Mouse (Mus musculus): ENCODE results near the gene Rps9. TPM values are rescaled to one million over a fixed set of nuclear protein-coding genes. Genes with fewer than 3 reads are reported as not detected.
A peak's percentile ranks its signal among the peaks of the same experiment; 100 is the strongest.

The Rps9 gene
- 1,000 to 10,000 TPM; 1,002 to 1,021 TPM for total RNA-seq (2021)
- long read RNA-seq, experiment 1, transcript Rps9-201 (5 exons, 751 nt), result major isoform, 603 of 691 reads
- long read RNA-seq, experiment 1, transcript Rps9-204 (4 exons, 914 nt), result minor isoform, 42 of 691 reads
- long read RNA-seq, experiment 1, partial matches to known transcripts, result 24 of 691 reads
- long read RNA-seq, experiment 1, other reads (novel, unspliced or antisense), result 21 of 691 reads
- long read RNA-seq, experiment 2, transcript Rps9-204 (4 exons, 914 nt), result minor isoform, 11 of 280 reads
- long read RNA-seq, experiment 2, transcript Rps9-201 (5 exons, 751 nt), result major isoform, 243 of 280 reads
- long read RNA-seq, experiment 2, partial matches to known transcripts, result 24 of 280 reads
- long read RNA-seq, experiment 2, other reads (novel, unspliced or antisense), result 1 of 280 reads

DNA sequence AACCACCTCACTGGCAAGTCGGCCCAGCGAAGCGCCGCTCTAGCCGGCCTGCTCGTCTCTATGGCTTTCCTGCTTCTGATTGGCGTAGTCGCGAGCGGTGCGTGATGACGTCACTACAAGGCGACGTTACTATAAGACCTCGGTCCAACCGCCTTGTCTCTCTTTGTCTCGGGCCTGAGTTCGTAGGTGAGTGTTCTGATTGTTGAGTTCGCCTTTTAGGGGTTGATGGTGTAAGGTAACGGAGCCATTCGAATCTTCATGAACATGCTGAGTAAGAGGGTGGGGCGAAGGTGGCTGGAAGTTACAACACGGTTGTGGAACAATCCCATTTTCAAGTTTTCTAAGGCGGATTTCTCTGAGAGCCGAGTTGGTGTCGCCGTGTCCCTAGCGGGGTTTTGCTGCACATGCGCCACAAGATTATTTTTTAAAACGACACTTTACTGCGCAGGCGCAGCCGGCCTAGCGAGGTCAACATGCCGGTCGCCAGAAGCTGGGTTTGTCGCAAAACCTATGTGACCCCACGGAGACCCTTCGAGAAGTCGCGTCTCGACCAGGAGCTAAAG lies at the start of gene Rps9:
TSS of gene Rps9 (plus strand) at position 115 of the 563 bp plus-strand sequence.
- DNase-seq, result peak; percentile 96

DNA sequence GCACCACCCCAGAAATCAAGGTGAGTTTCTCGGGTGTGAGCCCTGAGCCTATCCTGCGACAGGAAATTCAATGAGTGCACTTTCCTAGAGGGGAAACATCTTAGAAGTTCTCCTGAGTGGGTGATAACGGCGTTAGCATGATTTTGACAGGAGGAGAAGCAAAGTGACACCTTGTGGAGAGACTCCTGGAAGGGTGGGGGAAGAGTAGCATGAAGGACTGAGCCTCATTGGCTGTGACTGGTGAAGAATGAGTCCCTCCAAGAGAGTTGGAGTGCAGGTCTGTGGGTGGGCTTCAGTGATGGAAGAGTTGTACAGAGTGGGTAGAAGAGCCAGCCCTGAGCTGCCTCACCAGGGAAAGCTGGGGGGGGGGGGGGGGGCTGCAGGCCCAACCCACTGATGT lies 46.8 kb upstream of the Rps9 start:
- no peak for DNase-seq

DNA sequence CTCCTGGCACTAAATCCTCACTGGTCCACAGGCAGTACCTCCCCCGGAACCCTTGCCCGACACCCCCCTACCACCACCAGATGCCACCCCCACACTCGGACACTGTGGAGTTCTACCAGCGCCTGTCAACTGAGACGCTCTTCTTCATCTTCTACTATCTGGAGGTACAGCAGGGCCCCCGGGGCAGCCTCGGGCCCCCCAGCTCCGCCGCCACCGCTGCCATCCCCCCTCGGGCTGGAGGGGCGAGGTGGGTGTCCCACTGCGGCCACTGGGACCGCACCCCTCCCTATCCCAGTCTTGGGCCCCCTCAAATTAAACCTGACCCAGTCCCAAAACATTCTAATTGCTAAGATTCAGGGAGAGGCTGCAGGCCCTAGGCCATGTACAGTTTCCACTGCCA lies 45.2 kb upstream of the Rps9 start:
- no peak for DNase-seq

DNA sequence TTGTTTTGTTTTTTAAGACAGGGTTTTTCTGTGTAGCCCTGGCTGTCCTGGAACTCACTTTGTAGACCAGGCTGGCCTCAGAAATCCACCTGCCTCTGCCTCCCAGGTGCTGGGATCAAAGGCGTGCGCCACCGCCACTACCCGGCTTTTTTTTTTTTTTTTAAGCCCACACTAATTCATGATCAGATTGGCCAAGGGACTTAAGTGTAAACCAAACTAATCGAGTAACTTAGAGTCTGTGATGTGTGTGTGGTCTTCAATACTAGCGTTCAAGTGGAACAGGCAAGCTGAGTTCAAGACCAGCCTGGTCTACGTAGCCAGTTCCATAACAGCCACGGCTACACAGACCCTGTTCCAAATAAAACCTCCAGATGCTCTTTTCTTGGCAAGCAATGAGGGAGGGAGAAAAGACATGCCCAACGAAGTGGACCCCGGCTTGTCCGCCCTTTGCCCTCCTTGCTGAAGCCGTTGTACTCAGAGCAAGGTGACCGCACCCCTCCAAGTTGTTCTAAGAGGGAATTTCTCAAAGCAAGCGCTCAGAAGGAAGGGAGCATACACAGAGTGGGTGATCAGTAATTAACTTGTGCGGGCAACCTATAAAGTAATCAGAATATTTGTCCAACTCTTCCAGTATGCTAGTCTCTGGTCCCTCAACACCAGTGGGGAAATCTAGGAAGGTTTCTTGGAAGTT lies 39.1 kb upstream of the Rps9 start:
- peak in 1 of 2 experiments; percentile 31 for DNase-seq

DNA sequence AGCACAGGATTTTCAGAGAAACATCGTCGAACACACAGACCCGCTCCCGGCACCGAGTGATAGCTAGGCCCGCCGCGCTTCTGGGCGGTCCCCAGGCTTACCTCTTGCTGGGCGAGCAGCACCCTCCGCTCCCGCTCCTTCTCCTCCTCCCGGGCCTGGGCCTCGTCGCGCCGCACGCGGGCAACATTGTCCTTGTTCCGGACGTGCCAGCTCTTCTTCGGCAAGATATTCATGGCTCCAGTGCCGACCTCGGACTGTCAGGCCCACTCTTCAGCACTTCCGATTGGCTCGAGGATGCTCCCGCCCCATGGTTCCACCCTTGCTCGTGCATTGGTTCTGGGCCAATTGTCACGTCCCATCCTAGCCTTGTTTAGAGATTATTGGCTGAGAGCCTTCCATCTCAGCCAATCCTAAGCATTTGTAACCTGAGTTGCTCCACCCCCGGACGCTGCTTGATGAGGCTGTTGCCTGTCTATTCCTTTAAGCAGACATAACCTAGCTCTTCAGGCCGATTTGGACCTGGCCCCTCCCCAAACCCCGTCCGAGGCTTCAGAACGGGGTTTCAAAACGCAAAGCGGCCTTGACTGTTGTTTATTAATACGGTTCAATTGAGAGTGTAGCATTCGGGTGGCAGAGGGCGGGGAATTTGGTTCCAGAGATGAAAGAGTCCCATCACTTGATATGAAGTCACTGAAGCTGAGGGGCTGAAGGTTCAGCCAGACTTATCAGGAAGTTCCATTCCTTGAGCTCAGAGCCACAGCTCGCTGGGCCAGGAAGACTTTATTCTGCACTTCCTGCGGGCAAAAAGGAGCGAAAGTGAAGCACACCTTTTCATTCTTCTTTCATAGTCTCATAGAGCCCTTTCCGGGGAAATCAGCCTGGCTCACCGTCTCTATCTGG lies 38.3 kb upstream of the Rps9 start, which contains the start of gene Leng1:
TSS of gene Leng1 (minus strand) at position 626 of the 900 bp plus-strand sequence.
- peak; percentile 96 to 98 for DNase-seq

DNA sequence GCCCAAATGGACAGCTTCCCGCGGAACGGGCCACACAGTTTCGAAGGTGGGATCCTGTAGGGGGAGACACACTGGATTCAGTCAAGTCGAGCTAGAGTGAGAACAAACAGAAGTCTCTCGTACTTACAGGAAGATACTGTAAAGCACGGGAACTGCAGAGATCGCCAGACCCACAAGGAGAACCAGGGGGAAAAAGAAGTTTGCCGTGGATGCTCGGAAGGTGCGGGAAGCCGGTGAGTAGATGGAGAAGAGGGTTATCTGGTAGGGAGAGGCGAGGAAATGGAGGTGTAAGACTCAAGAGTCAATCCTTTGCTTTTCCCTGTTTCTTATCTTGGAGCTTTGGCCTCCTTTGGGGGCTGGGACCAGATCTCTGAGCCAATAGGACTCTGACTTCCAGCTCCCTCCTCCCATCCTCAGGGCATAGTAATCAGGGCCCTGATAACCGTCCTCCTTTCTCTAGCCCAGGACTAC lies 36.8 kb upstream of the Rps9 start:
- DNase-seq, result peak; percentile 33 to 47

DNA sequence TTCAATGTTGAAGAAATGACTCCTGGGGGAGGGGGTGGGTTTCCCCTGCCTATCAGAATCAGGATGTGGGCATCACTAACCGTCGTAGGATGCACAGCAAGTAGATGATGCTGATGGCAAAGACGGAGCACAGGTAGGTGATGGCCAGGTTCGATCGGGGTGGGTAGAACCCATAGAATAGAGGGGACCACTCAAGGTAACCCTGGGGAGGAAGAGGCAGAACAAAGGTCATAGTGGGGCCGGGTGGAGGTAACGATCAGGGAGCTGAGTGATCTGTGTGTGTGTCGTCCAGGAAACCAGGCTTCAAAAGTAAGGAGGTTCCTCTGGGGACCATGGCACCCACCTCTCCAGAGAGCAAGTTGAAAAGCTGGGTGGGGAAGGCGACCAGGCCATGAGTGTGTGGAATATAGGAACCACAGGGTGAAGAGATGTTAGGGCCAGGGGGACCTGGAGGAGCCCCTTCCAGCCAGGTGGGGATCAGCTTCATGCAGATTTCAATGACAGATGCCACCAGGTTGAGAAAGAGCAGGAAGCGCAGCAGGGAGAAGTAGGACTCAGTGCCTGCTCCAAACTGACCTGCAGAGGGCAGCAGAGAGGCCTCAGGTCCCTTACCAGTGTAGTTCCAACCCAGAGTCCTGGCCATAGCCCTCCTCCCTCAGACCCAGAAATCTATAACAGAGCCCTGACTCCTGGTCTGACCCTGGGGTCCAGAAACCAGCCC lies 29.1 kb upstream of the Rps9 start:
- peak; percentile 84 to 90 for DNase-seq

DNA sequence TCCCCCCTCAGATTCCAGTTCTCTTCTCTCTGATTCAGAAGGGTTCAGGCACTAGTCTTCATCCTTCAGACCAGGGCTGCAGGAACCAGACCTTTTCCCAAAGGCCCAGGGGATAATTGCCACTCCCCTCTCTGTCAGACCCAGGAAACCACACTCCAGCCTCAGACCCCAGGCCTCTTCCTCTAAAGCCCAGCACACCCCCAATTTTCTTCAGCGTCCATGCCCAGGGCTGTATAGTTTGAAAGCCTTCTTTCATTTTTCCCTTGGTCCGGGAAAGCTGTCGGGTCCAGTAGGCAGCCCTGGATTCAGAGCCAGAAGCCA lies 28.6 kb upstream of the Rps9 start:
- no peak for DNase-seq

DNA sequence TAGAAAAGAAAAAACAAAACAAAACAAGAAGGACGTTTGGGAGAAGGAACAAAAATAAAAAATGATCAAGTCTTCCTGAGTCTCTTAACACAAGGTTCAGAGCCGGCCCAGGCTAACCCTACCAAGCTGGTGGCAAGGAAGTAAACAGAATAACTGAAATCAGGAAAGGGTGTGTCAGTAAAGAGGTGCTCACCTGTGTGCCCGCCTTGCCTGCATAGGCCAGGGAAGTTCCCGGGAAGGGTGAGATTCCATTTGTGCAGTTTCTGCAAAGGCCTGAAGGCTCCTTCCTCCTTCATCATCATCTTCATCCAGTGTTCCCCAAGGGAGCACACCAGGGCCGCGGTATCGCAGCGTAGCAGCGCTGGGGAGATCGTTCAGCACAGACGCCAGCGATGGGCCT lies 27.4 kb upstream of the Rps9 start:
- DNase-seq, result no peak

DNA sequence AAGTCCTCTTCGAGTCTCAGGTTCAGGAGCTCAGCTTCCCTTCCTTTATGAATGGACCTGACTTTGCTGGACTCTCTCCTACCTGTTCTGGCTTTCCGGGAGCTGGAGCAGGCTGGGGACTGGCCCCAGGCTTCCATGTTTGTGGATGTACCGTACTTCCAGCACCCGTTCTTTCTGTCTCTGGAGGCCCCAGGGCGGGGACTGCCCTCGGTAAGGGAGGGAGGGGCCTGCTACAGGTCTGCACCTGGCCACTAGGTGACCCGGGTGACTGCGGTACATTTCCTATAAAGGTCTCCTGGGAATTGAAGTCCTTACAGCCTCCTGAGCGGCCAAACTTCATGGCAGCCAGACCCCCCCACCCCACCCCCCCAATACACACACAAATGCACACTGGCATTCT lies 26.5 kb upstream of the Rps9 start, which contains the start of gene Tmc4:
TSS of gene Tmc4 (minus strand) at position 212 of the 400 bp plus-strand sequence.
- DNase-seq, result no peak

DNA sequence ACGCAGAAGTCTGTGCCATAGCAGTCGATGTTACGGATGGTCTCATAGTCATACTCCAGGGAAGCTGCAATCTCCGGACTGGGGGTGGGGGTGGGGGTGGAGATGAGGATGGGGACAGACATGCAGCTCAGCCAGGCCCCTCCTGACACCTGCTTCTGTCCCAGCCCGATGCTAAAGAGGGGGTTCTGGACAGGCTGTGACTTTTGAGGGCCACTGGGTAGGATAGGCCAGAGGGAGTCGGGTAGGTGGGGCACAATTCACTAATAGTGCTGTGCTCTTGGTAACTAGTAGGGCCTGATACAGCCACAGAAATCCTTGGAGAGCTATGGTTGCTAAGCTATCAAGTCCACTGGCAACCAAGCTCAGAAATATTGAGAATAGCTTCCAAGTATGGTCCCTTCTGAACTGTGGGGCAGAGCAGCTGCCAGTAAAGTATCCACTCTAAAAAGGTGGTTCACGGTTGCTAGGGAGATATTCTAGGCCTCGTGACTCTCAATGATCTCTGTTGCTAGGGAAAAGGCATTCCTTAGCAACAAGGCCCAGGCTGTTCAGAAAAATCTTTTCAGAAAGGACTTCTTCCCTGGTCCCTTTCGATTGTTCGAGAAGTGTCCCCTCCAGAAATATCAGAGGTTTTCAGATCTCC lies 19.8 kb upstream of the Rps9 start:
- DNase-seq, result no peak

DNA sequence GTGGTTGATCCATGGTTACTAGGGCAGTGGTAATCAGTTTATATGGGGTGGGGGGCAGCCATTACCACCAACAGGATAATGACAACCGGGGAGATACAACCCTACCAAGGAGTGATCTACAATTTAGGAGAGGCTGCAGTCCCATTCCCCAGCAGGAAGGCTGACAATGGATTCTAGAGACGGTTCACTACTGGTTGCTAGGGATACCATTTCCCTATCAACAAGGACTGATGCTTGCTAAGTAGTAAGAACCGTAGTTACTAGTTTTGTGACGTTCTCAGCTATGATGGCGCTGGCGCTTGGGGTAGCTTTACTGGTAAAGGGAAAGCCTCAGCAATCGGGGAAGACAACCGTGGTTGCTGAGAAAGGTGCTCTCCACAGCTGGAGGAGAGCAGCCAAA lies 19.1 kb upstream of the Rps9 start:
- no peak for DNase-seq

DNA sequence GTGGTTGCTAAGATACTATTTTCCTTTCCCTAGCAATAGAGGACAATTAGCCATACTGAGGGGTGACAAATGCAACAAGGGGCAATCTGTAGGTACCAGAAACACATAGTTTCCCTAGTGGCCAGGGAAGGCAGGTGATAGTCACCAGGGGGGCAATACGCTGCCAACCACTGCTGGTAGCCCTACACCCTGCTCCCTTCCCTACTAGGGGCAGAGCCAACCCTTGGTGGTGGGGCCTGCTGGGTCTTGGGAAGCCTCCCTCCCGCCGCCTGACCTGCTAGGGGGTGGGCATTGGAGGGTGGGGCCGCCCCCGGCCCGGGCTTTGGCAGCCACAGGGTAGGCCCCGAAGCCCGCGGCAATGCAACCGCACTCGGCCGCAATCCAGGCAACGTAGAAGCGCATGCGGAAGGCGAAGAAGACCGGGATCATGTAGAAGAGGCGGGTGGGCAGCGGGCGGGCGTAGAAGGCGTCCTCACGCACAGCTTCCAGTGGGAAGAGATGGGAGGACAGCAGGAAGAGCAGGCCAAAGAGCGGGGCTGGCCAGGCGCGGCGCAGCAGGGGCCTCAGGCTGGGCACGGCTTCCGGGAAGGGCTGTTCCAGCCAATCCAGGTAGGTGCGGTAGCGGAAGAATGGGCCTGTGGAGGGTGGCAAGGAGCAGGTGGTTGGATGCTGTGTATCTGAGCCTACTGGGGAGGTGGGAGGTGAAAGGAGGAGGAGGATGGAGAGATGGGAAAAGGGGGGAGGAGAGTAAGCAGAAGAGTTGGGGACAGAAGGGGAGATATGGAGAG lies 18.2 kb upstream of the Rps9 start:
- no peak for DNase-seq

DNA sequence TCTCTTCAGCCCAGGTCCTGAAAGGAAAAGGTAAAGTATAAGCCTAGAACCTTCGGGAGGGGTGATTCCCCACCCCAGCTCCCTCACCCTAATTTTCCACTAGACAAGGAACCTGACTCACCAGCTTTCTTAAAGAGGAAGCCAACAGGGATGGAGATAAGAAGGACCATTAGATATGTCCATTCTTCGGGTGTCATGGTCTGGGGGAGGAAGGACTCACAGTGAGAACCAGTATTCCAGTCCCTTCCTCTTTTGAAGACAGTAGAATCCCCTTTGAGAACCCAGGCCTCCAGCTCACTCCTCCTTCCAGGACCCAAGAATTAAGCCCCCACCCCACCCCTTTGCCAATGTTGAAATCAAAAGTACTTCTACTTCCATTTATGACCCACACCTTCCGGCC lies 11.9 kb upstream of the Rps9 start:
- no peak for DNase-seq

DNA sequence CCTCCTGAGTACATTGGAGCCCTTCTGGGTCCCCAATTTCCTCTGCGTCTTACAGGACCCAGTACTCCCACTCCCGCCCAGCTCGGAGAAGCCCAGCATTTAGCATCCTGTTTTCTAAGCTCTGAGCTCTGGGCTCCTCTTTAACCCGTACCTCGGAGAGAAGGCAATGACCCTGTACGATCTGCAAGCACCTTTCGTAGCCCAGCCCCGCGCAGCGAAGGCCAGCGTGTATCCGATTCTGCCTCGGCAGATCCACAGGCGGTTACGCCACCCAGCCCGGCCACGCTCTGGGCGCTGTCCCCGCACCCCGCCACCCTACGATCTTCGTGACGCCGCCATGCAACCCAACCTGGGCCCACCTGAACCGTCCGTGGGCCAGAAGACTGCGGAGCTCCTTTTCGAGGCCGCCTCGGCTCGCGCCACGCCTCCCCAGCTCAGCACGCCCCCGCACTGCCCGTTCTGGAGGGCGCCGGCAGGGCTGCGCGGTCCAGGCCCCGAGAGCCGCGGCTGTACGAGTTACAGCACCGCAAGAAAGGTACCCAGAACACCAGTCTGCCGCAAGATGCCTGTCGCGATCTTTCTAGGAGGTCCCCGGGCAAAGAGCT lies 11.3 kb upstream of the Rps9 start, which contains the start of gene Tsen34:
TSS of gene Tsen34 (plus strand) at position 482 of the 605 bp plus-strand sequence.
- no peak for DNase-seq

DNA sequence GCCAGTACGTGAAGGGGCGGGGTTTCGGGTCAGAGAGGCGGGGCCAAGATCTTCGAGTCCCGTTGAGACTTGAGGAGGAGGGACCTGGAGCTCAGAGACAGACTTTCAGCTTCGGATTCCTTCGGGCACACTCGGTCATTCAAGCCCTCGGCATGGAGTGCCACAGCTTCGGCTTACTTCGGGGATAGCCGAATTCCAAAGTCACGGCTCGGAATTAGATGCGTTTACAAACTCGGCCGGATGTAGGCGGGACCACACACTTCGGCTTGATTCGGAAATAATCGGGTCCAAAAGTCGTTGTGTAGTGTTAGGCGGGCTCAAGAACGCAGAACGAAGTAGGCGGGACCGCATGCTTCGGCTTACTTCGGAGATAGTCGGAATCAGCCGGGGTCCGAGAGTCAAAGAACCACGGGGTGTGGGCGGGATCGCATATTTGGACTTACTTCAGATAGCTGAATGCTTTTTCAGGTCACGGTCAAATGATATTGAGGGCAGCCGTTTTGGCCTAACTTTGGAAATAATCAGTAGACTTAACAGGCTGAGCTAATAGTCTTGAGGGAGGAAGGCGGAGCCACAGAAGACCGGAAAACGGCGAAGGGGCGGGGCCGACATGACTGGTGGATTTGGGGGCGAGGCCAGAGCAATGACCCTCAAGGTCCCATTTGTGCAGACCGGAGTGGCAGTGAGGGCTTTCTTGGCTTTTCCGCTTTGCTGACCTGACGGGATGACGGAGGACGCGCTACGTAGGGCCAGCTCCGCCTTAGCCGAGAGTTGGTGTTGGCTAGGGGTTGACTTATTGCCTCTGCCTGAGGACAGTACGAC lies 10.6 kb upstream of the Rps9 start, which contains the start of gene Mboat7:
TSS of gene Mboat7 (minus strand) at position 537 of the 822 bp plus-strand sequence.
- peak; percentile 97 for DNase-seq

DNA sequence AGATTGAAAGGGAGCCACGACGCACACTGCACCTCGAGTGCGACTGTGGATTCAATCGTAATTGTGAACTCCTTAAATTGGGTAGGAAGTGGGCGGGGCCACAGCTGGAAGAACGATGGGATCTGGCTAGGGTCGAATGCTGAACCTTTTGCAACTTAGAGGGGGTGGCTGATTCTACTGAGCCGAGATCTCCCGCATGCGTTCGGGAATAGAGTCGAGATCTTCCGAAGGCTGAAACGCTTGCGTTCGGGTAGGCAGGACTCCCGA lies 10.1 kb upstream of the Rps9 start:
- DNase-seq, result no peak

DNA sequence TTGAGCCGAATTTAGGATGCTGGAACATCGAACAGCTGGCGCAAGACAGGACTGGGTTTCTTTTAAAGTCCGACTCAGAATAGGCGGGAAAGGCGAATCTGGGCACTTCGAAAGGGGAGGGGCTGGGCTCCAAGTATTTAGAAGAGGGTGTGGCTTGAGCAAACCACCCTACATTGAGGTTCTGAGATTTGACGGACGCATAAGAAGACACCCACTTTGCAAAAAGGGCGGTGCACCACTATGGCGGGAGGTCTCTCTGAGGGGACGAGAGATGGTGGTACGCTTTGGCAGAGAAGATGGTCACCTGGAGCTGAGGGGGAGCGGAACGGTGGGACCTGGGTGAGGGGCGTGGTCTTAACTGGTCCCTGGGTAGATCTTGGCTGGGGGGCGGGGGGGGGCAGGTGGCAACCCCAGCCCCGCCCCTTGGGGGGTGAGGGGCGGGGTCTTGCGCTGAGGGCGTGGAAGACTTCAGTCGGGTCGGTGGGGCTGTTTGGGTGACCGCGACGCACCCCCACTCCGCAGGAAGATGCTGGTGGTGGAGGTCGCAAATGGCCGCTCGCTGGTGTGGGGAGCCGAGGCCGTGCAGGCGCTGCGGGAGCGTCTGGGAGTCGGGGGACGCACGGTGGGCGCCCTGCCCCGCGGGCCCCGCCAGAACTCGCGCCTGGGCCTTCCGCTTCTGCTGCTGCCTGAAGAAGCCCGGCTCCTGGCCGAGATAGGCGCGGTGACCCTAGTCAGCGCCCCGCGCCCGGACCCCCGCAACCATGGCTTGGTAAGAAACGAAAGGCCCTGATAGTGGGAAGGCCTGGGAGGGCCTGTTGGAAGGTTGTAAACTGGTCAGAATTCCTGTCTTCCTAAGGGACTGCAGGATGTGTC lies 9.5 kb upstream of the Rps9 start:
- peak; percentile 77 to 87 for DNase-seq

All from adrenal gland, postnatal 36 days (tissue).